Mouse (Mus musculus): Measurements from ENCODE around the gene Mamdc4. TPM values are rescaled to one million over a fixed set of nuclear protein-coding genes. Genes with fewer than 3 reads are reported as not detected.

The Mamdc4 gene
- polyA plus RNA-seq, 1 experiment from 2014 or later, result 2.3 TPM

DNA sequence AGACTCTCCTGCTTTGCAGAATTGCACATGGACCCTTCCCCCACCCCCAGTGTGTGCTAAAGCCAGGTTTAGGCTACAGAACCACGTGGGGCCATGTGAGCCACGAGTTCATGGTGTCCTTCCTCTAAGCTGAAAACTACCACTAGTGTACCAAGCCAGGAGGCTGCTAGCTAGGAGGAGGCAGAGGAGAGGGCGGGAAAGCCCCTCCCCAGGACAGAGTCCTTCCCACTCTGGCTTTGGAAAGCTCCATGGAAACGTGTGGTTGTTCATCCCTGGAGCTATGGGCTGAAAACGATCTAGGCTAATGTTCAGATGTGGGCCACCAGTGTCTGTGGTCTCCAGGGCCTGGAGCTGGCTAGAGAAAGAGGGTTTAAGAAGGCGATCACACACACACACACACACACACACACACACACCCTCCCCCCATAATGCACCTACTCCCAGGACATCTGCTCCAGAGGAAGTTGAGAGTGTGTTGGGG lies 6.0 kb upstream of the Mamdc4 start:
- no peaks in the 10 kb centered on the region for H3K9me3 ChIP-seq (replicated peaks)
- WGBS, result 51% methylated on average over 6 of the region's 6 CpGs
- DNase-seq (ENCODE audit: low spot score), result no peak
- H3K4me1 ChIP-seq, result peaks cover 68% of the 10 kb centered on the region
- H3K27ac ChIP-seq, result no peak overlapping the region
- H3K27me3 ChIP-seq (ENCODE audit: low read depth, poor library complexity, severe bottlenecking), result peaks cover 59% of the 10 kb centered on the region
- H3K4me3 ChIP-seq, result no peak overlapping the region
- peaks cover 33% of the 10 kb centered on the region for H3K36me3 ChIP-seq

DNA sequence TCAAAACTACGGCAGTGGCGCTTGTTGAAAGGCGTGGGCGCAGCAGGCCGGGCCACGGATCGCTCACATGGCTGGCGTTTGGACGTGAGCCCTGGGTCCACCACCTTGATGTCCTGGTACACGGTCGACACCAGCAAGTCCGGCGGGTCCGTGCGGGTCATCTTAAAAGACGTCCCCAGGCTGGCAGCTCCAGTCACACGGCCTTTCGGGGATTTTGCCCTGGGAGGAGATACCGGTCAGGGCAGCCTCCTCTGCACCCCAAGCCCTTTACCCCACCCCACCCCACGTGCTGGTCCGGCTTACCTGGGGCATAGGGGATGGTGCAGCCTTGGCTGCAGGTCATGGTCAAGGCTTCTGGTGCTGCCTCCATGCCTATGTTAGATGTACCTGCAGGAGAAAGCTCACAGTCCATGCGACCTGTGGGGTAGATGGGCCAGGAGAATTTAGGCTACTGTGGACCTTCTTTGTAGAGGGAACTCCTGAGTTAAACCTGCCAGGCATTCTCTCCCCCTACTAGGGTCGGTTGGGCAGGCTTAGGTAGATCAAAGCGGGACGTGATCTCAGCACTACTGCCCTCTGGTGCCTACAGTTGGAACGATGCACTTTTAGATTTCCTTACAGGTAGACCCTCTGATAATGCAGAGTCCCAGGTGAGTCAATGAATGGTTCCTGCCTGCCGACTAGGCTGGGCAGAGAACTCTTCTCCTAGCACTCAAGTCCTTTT lies 5.3 kb upstream of the Mamdc4 start:
- H3K36me3 ChIP-seq, result peaks cover 25% of the 10 kb centered on the region
- H3K27ac ChIP-seq, result no peak overlapping the region
- peaks cover 62% of the 10 kb centered on the region for H3K27me3 ChIP-seq (ENCODE audit: low read depth, poor library complexity, severe bottlenecking)
- 5% methylated on average over 27 of the region's 27 CpGs for whole genome bisulfite sequencing
- peaks cover 76% of the 10 kb centered on the region for H3K4me1 ChIP-seq
- DNase-seq (ENCODE audit: low spot score), result peak; percentile 64
- no peaks in the 10 kb centered on the region for H3K9me3 ChIP-seq (replicated peaks)
- peak overlapping the region; percentile 44 for H3K4me3 ChIP-seq

DNA sequence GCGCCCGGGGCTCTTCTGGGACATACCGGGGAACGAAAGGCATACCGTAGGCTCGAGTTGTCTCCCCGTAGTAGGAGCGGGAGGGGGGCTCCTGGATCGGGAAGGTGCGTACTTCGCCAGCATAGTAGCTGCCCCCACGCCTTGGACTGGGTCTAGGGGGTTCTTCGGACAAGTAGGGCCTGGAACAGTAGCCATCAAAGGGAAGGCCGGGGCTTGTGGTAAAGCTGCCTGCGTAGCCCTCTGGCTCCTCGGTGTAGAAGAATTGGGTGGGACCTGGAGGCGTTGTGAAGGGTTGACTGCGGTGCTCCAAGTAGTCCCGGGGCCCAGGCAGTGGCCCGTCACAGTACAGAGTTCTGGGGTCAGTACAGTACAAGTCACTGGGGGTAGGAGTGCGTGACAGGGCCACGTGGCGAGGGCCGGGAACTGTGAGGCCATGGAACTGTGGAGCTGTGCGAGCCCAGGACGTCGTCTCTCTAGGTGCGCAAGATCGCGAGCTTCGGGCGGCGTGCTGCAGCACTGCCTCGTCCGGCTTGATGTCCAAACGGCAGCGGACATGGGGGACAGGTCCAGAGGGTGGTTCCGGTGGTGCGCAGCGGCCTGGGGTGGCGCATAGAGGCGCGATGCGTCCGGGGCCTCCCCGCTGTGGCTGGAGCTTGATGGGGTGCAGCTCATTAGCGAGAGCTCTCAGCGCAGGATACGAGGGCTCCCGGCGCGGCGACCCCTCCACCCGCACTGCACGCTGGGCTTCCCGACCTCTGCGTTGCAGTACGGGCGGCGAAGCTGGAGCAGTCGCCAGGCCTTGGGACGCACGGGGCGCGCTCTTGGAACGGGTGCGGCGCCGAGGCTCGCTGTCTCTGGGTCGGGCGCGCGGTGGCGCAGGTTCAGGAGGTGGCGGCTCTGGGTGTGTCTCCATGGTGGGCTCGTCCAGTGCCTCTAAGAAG lies 4.4 kb upstream of the Mamdc4 start:
- peaks cover 62% of the 10 kb centered on the region for H3K27me3 ChIP-seq (ENCODE audit: low read depth, poor library complexity, severe bottlenecking)
- peak; percentile 68 for DNase-seq (ENCODE audit: low spot score)
- H3K36me3 ChIP-seq, result peaks cover 17% of the 10 kb centered on the region
- peak overlapping the region; percentile 44 for H3K4me3 ChIP-seq
- no peaks in the 10 kb centered on the region for H3K9me3 ChIP-seq (replicated peaks)
- peak overlapping the region; percentile 33; the same call in 1 of the 2 replicates for H3K27ac ChIP-seq
- H3K4me1 ChIP-seq, result peaks cover 79% of the 10 kb centered on the region
- 6% methylated on average over 77 of the region's 77 CpGs for WGBS

DNA sequence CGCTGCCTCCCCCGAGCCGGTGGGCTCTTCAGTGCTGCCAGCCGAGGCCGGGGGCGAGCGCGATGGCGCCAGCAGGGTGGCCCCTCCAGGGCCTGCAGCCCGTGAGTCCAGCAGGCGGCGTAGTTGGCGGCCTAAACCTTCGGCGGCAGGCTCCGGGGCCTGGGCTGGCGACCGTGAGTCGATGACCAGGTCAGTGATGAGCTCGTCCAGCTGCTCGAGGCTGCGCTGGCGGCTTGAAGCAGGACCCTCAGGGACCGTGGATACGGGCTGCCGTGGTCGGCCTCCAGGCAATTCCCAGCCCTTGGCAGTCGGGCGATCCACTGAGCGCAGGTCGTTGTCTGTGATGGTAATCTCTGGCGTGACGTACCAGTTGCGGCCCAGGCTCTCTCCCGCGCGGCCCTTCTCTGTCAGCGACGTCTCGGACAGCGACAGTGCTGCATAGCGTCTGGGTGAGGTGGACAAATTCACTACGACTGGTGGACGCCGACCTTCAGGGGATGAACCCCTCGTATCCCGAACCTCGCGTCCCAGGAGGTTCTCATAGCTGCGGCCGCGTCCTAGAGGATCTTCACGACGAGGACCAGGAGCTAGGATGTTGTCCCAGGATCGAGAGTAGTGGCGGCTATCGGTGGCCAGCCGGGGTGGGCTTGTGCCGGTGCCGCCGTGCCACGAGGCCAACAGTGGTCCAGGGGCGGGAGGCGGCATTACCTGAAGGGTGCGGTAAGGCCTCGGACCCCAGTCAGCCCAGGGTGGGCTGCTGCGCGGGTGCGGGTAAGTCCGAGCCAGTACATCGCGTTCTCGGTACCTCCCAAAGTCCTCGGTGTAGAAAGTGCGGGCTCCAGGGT lies 3.5 kb upstream of the Mamdc4 start:
- H3K4me3 ChIP-seq, result peak overlapping the region; percentile 44
- no peaks in the 10 kb centered on the region for H3K9me3 ChIP-seq (replicated peaks)
- peaks cover 10% of the 10 kb centered on the region for H3K36me3 ChIP-seq
- DNase-seq (ENCODE audit: low spot score), result peak; percentile 71
- H3K27me3 ChIP-seq (ENCODE audit: low read depth, poor library complexity, severe bottlenecking), result peaks cover 62% of the 10 kb centered on the region
- peak overlapping the region; percentile 67 for H3K27ac ChIP-seq
- H3K4me1 ChIP-seq, result peaks cover 83% of the 10 kb centered on the region
- WGBS, result 5% methylated on average over 75 of the region's 75 CpGs

DNA sequence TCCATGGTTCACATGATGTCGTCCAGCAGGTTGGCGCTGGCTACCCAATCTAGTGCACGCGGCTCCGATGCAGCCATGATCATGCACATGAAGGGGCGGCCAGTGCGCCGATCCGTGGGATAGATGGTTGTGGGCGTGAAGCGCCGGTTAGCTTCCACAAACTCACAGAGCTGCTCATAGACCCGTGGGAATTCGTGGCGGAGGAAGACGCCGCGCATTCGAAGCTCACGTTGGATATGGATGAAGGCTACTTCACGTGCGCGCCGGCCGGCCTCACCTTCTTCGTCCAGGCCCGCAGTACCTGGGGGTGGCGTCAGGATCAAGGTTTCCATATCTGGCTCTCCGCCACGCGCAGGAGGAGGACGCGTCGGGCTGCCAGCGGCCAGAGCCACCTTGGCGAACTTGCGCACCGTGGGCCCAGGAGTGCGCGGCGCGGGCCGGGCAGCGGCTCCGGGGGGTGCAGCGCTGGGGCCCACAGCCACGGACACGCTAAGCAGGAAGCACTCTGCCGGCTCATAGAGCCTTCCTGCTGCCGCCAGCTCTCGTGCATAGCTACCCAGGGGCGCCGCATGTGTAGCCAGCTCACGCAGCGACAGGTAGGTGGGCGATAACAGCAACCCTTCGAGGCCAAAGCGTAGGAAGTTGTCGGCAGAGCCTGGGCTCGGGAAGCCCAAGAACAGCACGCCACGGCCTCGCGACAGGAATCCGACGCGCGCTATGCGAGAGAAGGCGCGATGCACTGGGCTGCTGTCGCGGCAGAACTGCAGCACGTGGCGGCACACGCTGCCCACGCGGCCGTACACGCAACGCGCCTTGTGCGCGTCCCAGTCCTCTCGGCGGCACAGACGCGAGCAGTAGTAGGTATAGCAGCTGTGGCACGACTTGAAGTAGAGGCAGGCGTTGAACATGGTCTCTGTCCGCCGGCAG lies 2.6 kb upstream of the Mamdc4 start:
- H3K27ac ChIP-seq, result peak overlapping the region; percentile 67
- H3K9me3 ChIP-seq (replicated peaks), result no peaks in the 10 kb centered on the region
- 15% methylated on average over 92 of the region's 92 CpGs for WGBS
- peaks cover 62% of the 10 kb centered on the region for H3K27me3 ChIP-seq (ENCODE audit: low read depth, poor library complexity, severe bottlenecking)
- H3K4me3 ChIP-seq, result peak overlapping the region; percentile 44
- H3K4me1 ChIP-seq, result peaks cover 76% of the 10 kb centered on the region
- H3K36me3 ChIP-seq, result peaks cover 11% of the 10 kb centered on the region
- peak; percentile 45 for DNase-seq (ENCODE audit: low spot score)

DNA sequence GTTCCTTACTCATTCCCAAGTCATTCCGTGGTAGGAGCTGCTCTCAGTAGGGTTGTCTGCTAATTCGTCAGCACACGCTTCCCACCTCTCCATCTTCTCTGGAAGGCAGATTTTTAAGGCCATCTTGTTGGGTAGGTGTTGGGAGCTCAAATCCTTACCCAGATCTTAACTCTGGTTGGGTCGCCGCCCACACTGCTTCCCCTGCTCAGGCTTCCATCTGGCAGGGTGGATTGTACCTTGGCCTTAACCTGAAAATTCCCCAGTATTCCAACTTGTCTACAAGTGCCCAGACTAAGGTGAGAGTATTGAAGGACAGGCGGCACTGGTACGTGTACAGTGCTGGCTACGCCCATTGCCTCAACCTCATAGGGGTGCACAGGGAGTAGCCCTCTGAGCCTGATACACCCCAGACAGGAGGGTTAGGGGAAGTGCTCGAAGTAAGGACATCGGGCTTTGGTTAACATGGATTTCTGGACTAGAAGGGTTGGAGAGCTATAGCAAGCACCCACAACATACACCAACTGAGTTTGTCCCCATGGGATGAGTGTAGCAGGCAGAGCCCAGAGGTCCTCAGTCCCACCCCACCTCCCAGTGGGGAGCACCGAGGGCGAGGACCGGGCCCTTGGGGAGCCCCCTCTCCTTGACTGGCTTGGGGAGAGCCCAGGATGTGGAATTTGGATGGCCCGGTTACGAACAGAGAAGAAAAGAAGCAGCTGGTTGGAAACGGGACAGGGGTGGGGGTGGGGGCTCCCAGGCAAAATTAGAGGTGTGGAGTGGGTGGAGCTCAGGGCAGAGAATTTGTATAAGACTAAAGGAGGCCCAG lies 1.6 kb upstream of the Mamdc4 start:
- no peaks in the 10 kb centered on the region for H3K9me3 ChIP-seq (replicated peaks)
- H3K27ac ChIP-seq, result peak overlapping the region; percentile 93; the same call in 1 of the 2 replicates
- H3K4me1 ChIP-seq, result peaks cover 70% of the 10 kb centered on the region
- H3K36me3 ChIP-seq, result peaks cover 20% of the 10 kb centered on the region
- WGBS, result 72% methylated on average over 16 of the region's 16 CpGs
- DNase-seq (ENCODE audit: low spot score), result no peak
- H3K27me3 ChIP-seq (ENCODE audit: low read depth, poor library complexity, severe bottlenecking), result peaks cover 59% of the 10 kb centered on the region
- peak overlapping the region; percentile 70; the same call in 1 of the 2 replicates for H3K4me3 ChIP-seq

DNA sequence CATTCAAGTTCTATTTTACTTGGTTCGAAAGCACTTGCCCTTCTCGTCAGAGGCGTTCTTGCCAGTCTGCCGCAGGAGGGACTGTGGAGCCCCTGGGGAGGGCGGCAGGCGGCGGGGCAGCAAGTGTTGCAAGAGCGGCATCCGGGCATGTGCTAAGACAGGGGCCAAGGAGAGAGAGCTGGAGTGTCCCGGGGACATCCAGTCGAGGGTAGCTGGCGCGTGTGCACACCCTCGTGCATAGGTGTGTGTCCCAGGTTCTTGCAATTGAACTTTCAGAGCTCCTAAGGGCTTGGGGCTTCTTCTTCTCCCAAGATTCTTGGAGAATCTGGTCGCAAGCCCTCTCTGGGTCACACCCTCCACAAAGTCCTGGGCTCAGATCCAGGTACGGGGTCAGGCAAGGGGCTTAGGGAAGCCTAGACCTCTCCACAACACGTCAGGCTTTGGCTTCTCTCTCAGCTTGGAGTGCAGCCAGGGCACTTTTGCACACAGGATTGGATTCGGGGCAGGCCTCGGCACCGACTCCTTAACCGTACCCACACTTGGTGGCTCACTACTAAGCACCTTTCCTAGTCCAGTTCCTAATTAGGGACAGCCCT lies 885 bp upstream of the Mamdc4 start:
- peaks cover 65% of the 10 kb centered on the region for H3K4me1 ChIP-seq
- H3K27ac ChIP-seq, result peak overlapping the region; percentile 93
- peak overlapping the region; percentile 70 for H3K4me3 ChIP-seq
- peak; percentile 77 for DNase-seq (ENCODE audit: low spot score)
- H3K36me3 ChIP-seq, result peaks cover 27% of the 10 kb centered on the region
- WGBS, result 19% methylated on average over 21 of the region's 21 CpGs
- peaks cover 52% of the 10 kb centered on the region for H3K27me3 ChIP-seq (ENCODE audit: low read depth, poor library complexity, severe bottlenecking)
- H3K9me3 ChIP-seq (replicated peaks), result no peaks in the 10 kb centered on the region

DNA sequence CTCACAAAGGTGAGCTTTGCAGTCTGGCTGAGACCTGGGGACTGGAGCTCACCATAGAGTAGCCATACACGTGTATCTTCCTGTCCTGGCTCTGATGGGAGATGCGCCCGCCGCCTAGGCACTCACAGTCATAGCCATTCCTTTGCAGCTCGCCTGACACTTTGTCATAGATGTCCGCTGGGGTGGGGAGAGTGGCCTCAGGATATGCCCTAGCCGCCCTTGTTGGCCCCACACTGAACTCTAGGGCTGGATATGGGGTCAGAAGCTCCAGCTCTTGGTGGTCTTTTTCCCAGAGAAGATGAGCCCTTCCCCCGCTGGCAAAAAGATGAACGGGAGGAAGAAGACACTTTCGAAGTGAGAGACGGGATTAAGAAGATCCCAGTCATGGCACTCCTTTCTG lies 509 bp downstream of the Mamdc4 start:
- no peak for DNase-seq (ENCODE audit: low spot score)
- H3K27ac ChIP-seq, result peak overlapping the region; percentile 93
- H3K36me3 ChIP-seq, result peaks cover 41% of the 10 kb centered on the region
- peaks cover 38% of the 10 kb centered on the region for H3K27me3 ChIP-seq (ENCODE audit: low read depth, poor library complexity, severe bottlenecking)
- peak overlapping the region; percentile 70 for H3K4me3 ChIP-seq
- WGBS, result 15% methylated on average over 11 of the region's 11 CpGs
- H3K9me3 ChIP-seq (replicated peaks), result no peaks in the 10 kb centered on the region
- H3K4me1 ChIP-seq, result peaks cover 55% of the 10 kb centered on the region

DNA sequence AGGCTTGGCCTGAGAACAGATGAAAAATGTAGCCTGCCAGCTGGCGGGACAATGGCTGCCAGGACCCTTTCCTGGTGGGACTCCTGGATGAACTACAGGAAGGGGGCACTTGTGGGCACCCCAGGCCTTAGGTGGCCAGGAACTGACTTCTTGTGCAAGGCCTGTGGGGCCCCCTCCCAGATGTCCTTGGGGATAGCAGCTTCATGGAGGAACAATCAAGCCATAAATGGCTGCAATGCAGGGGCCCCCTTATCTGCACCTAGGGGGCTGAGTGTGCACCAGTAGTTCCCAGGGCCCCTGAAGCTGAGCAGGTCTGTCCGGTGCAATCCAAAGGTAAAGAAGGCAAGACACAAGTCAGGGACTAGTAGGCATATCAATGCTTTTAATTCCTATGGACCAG lies 1.6 kb downstream of the Mamdc4 start:
- H3K9me3 ChIP-seq (replicated peaks), result no peaks in the 10 kb centered on the region
- H3K27ac ChIP-seq, result no peak overlapping the region
- DNase-seq (ENCODE audit: low spot score), result no peak
- peaks cover 44% of the 10 kb centered on the region for H3K4me1 ChIP-seq
- 84% methylated on average over 2 of the region's 2 CpGs for WGBS
- H3K36me3 ChIP-seq, result peaks cover 52% of the 10 kb centered on the region
- H3K27me3 ChIP-seq (ENCODE audit: low read depth, poor library complexity, severe bottlenecking), result peaks cover 27% of the 10 kb centered on the region
- peak overlapping the region; percentile 70; the same call in 1 of the 2 replicates for H3K4me3 ChIP-seq

DNA sequence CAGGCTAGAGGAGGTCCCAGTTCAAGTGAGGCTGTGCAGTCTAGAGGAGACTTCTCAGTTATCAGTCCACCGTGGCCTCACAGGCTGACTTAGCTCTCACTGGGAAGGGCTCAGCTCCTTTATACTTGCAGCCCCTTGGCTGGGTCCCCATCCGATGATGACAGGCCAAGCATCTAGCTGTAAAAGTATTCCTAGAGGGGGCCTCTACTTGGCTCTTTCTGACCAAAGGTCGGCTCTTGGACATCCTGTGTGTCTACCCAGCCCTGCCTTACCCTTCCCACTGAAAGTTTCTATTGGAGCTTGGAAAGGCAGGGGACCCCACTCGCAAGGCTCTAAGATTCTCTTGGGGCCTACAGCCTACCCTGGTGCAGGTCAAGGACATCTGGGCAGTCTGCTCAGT lies 3.4 kb downstream of the Mamdc4 start:
- H3K4me1 ChIP-seq, result peaks cover 31% of the 10 kb centered on the region
- H3K27ac ChIP-seq, result no peak overlapping the region
- H3K27me3 ChIP-seq (ENCODE audit: low read depth, poor library complexity, severe bottlenecking), result peaks cover 9% of the 10 kb centered on the region
- WGBS, result 91% methylated on average over 4 of the region's 4 CpGs
- no peak overlapping the region for H3K4me3 ChIP-seq
- H3K9me3 ChIP-seq (replicated peaks), result no peaks in the 10 kb centered on the region
- DNase-seq (ENCODE audit: low spot score), result no peak
- peaks cover 70% of the 10 kb centered on the region for H3K36me3 ChIP-seq

DNA sequence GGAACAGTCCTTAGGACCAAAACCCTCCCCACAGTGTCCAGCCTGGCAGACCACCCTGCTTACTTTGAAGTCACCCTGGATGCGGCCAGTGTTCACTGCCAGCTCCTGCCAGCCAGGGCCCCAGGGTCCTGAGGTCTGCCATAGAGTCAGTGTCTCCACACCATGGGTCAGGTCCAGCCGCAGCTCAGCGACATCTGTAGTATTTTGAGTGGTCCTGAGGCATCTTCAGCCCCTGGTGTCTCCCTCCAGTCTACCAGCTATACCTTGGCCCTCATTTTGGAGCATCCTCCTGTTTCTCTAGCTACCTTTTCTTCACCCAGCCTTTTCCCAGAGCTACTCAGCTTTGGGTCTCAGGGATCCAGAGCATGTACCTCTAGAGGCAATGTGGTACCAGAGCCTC lies 5.3 kb downstream of the Mamdc4 start:
- no peaks in the 10 kb centered on the region for H3K27me3 ChIP-seq (ENCODE audit: low read depth, poor library complexity, severe bottlenecking)
- H3K36me3 ChIP-seq, result peaks cover 89% of the 10 kb centered on the region
- H3K4me3 ChIP-seq, result no peak overlapping the region
- WGBS, result 89% methylated on average over 3 of the region's 3 CpGs
- no peak for DNase-seq (ENCODE audit: low spot score)
- H3K27ac ChIP-seq, result no peak overlapping the region
- no peaks in the 10 kb centered on the region for H3K9me3 ChIP-seq (replicated peaks)
- H3K4me1 ChIP-seq, result peaks cover 19% of the 10 kb centered on the region

Measured in limb, embryonic 10.5 days (tissue).